Mouse (Mus musculus): ENCODE data around the gene Gpr37l1. TPM values are rescaled to one million over a fixed set of nuclear protein-coding genes. Genes with fewer than 3 reads are reported as not detected.
"Not testable (repeated sequence)": the region's sequence is repeated elsewhere in the genome, so short reads cannot be mapped to it uniquely, and the experiment has no call there.

Gene Gpr37l1
- polyA plus RNA-seq, 1 experiment from 2014 or later: 0.10 TPM

DNA sequence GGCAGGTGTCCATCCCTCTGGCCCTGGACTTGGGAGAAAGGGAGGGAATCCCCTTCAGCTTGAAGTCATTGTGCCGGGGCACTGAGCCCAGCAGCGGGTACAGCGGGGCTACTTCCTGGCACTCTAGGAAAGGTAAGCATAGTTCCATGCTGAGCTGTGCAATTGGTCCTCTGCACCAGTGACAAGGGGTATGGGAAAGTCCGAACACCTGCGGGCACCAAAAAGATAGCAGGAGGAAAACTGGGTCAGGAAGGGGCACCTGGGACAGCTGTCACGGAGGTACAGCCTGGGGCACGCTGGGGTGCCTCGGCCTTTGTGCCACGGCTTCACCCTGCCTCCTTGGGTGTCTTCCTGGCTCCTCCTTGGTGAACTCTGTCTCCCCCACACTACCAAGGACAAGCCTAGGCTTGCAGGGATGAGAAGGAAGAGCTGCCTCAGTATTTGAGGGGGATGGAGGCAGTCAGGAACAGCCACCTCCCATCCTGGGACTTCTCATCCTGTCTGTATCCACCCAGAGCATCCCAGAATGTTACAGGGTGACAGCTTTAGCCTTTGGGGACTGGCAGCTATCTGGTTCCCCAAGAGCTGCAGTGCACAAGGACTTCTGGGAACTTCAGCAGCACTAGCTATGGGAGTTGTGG is 37.8 kb downstream of the Gpr37l1 start:
- Histone ChIP-seq H3K36me3 (no peaks in the 10 kb centered on the region), H3K4me2 (no peak overlapping the region), H3K9ac (no peak overlapping the region), H3K27ac (no peak overlapping the region), H3K4me3 (no peak overlapping the region), H3K9me3 (no peaks in the 10 kb centered on the region), H3K27me3 (peaks cover 15% of the 10 kb centered on the region; the same call in 1 of the 2 replicates), H3K4me1 (peaks cover 22% of the 10 kb centered on the region)
- ATAC-seq (ENCODE audit: borderline replicate concordance, extremely low read depth, low FRiP score, low TSS enrichment): no peak
- 71% methylated on average over 9 of the region's 9 CpGs for WGBS

DNA sequence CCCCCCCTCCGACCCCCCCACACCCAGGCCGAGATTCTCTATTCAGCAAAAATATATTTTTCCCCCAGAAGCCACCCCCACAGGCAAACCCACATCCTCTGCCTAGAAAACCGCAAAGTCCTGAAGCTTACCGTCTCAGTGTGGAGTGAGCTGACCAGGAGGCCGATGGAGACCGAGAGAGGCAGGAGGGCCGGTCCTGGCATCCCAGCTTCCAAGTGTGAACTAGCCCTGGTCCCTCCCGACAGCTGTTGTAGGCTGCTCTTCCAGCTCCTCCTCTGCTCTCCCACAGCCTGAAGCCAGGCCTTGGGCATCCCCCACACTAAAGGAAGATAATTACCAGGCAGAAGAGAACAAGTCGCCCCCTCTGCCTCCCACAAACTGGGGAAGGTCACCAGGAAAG is 38.5 kb downstream of the Gpr37l1 start:
- Histone ChIP-seq H3K9me3 (no peaks in the 10 kb centered on the region), H3K9ac (no peak overlapping the region), H3K27me3 (peaks cover 15% of the 10 kb centered on the region; the same call in 1 of the 2 replicates), H3K4me3 (no peak overlapping the region), H3K4me1 (peaks cover 22% of the 10 kb centered on the region), H3K36me3 (no peaks in the 10 kb centered on the region), H3K27ac (no peak overlapping the region), H3K4me2 (no peak overlapping the region)
- WGBS: 31% methylated on average over 9 of the region's 9 CpGs
- ATAC-seq (ENCODE audit: borderline replicate concordance, extremely low read depth, low FRiP score, low TSS enrichment): no peak

DNA sequence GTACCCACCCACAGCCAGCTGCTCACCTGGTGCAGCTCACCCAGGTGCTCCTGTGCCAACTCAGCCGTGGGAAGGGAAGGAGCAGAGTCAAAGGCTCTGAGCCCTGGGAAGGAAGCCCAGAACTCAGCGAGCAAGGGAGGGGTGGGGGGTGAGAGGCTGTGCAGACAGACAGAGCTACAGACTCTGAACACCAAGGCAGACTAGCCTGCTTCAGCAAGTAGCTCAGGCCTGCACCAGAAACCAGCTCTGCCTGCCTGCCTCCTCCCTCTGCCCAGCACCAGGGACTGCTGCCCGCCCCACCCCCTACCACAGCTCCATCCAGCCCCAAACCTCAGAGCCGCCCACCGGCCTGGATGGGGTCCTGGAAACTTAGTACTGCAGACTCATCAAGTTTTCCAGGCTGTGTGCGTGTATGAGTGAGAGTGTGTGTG is 39.5 kb downstream of the Gpr37l1 start:
- 0 out of 2 replicates have a peak, but pooled peaks have one; percentile 6 for ATAC-seq (ENCODE audit: borderline replicate concordance, extremely low read depth, low FRiP score, low TSS enrichment)
- H3K27me3 ChIP-seq: peaks cover 15% of the 10 kb centered on the region; the same call in 1 of the 2 replicates
- no peaks in the 10 kb centered on the region for H3K9me3 ChIP-seq
- H3K4me1 ChIP-seq: peaks cover 22% of the 10 kb centered on the region
- H3K9ac ChIP-seq: no peak overlapping the region
- no peak overlapping the region for H3K4me2 ChIP-seq
- 37% methylated on average over 6 of the region's 6 CpGs for WGBS
- no peak overlapping the region for H3K27ac ChIP-seq
- H3K36me3 ChIP-seq: no peaks in the 10 kb centered on the region
- no peak overlapping the region for H3K4me3 ChIP-seq

DNA sequence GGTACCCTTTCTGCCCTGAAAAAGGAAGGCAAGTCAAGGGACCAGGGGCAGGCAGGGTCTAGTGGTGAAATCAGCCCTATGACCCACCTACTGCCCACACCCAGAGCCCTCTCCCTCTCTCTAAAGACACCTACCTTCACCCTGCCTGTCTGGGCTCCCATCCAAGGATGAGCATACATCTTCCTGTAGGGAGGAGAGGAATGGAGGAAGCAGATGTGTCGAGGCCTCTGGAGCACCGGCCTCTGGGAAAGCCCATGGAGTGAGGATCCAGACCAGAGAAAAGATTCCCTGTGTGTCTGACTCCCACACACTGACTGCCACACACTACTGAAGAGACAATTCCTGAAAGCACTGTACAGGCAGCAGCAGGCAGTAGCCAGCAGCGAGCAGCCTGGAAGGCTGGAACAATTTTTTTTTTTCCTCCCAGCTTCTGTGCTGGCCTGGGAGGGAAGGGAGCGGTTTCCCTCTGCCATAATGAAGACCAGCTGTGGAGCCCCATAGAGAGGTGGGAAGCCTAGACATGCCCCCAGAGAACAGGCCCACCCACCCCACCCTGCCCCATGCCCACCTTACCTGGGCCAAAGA is 40.9 kb downstream of the Gpr37l1 start:
- peaks cover 15% of the 10 kb centered on the region; the same call in 1 of the 2 replicates for H3K27me3 ChIP-seq
- H3K4me3 ChIP-seq: no peak overlapping the region
- ATAC-seq (ENCODE audit: borderline replicate concordance, extremely low read depth, low FRiP score, low TSS enrichment): no peak
- H3K4me2 ChIP-seq: no peak overlapping the region
- H3K4me1 ChIP-seq: peaks cover 19% of the 10 kb centered on the region
- 30% methylated on average over 4 of the region's 4 CpGs for WGBS
- H3K9ac ChIP-seq: no peak overlapping the region
- H3K9me3 ChIP-seq: no peaks in the 10 kb centered on the region
- no peaks in the 10 kb centered on the region for H3K36me3 ChIP-seq
- no peak overlapping the region for H3K27ac ChIP-seq

DNA sequence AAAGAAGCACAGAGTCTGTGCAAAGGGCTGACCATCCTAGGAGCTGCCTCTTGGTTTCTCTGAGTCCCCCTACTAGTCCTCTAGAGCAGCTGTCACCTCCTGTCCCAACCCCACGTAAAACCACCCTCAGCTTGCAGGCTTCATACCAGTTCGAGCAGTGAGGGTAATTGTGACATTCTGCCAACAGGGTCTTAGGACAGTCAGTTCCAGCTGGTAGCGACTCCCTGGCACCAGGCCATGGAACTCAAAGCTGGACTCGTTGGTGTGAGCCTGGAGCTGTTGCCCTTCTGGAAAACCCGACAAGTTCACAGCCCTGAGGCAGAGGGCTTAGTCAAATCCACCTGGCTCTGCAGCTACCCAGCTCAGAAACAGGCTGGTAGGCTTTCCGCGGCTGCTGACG is 41.5 kb downstream of the Gpr37l1 start:
- 45% methylated on average over 8 of the region's 8 CpGs for WGBS

DNA sequence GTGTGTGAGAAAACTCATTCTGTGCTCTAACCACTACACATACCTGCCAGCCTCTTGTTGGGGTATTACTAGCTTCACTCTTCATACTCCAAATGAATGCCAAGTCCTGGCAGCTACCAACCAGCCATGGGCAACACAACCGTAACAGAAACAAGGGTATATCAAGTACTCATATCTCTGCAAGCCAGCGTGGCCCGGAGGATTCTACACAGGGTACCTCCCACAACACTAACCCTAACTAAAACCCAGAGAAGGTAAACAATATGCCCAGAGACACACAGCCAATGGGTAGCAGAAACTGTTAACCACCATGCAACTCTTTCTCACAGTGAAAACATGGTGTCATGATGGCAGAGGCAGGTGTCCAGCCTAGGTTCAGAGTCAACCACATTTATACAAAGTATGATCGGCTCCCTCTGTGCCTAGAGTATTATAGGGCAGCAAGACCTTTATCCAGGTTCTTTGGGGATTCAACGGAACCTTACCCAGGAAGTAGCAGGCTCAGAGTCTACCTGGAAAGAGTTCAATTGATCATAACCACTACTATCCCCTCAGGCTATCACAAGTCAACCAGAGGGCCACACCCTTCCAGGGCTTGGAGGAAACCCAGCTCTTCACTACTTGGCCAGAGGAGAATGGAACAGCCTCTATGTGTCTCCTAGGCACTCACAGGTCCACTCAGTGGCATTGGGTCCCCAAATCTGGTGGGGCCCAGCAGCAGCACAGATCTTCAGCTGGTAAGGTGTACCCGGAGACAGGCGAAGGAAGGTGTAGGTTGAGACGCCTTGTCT is 42.7 kb downstream of the Gpr37l1 start:
- Histone ChIP-seq H3K36me3 (no peaks in the 10 kb centered on the region), H3K4me3 (no peak overlapping the region), H3K9ac (no peak overlapping the region), H3K4me2 (no peak overlapping the region), H3K9me3 (no peaks in the 10 kb centered on the region), H3K4me1 (peaks cover 11% of the 10 kb centered on the region; the same call in 1 of the 2 replicates), H3K27me3 (peaks cover 11% of the 10 kb centered on the region; the same call in 1 of the 2 replicates), H3K27ac (no peak overlapping the region)
- no peak for ATAC-seq (ENCODE audit: borderline replicate concordance, extremely low read depth, low FRiP score, low TSS enrichment)
- WGBS: 85% methylated on average over 8 of the region's 8 CpGs

More for the DNA sequence above, 41.5 kb downstream of the Gpr37l1 start:
- Histone ChIP-seq H3K27ac (no peak overlapping the region), H3K4me2 (no peak overlapping the region), H3K27me3 (peaks cover 15% of the 10 kb centered on the region; the same call in 1 of the 2 replicates), H3K9me3 (no peaks in the 10 kb centered on the region), H3K4me1 (peaks cover 14% of the 10 kb centered on the region), H3K36me3 (no peaks in the 10 kb centered on the region), H3K4me3 (no peak overlapping the region), H3K9ac (no peak overlapping the region)
- ATAC-seq (ENCODE audit: borderline replicate concordance, extremely low read depth, low FRiP score, low TSS enrichment): no peak; the same call in 1 of the 2 replicates

DNA sequence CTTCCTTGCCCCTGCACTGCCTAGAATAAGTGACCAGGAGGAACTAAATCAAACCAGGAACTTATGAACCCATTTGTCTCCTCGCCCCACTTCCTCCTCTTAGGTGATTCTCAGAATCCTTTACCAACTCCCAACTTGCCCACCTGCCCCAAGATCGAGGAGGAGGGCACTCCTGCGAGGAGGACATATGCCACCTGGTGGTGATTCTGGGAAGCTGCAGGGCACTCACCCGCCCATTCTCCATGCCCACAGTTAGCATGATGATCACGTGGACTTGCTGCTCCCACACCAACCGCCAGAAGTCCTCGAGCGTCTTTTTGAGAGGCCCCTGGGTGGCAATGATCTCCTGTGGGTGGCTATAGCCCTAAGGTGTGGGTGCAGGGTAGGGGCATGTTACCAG is 54.8 kb downstream of the Gpr37l1 start:
- no peak overlapping the region for H3K4me3 ChIP-seq
- WGBS: 7% methylated on average over 8 of the region's 8 CpGs
- H3K4me1 ChIP-seq: no peaks in the 10 kb centered on the region
- ATAC-seq (ENCODE audit: borderline replicate concordance, extremely low read depth, low FRiP score, low TSS enrichment): no peak
- no peak overlapping the region for H3K27ac ChIP-seq
- H3K9me3 ChIP-seq: no peaks in the 10 kb centered on the region
- peaks cover 7% of the 10 kb centered on the region; the same call in 1 of the 2 replicates for H3K27me3 ChIP-seq
- H3K9ac ChIP-seq: no peak overlapping the region
- no peak overlapping the region for H3K4me2 ChIP-seq
- no peaks in the 10 kb centered on the region for H3K36me3 ChIP-seq

DNA sequence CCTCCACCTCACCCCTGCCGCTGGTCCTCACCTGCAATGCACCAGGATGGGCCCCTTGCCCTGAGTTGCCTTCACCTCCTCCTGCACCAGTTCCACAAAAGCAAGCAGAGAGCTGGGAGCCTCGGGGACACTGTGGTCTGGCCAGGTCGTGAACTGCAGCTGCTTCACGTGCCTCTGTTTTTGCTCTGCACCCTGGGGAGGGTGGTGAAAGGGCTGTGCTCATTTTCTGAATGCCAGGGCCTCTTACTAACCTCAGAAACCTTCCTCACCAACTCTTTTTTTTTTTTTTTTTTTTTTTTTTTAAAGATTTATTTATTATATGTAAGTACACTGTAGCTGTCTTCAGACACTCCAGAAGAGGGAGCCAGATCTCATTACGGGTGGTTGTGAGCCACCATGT is 56.2 kb downstream of the Gpr37l1 start:
- not testable (repeated sequence) for ATAC-seq (ENCODE audit: borderline replicate concordance, extremely low read depth, low FRiP score, low TSS enrichment); H3K27ac ChIP-seq; H3K9me3 ChIP-seq; H3K9ac ChIP-seq; H3K4me1 ChIP-seq; H3K4me2 ChIP-seq; H3K36me3 ChIP-seq; H3K4me3 ChIP-seq
- peaks cover 21% of the 10 kb centered on the region for H3K27me3 ChIP-seq
- WGBS: 60% methylated on average over 5 of the region's 5 CpGs

Other genes starting within 250 kb of the Gpr37l1 start
- 9.4 and 11.2 TPM in 2 replicates for gene Ppp1r12b, start 211.7 kb downstream of the Gpr37l1 start, polyA plus RNA-seq (2015; fragmentation: Nextera tagmentation; extraction: Ambion mirVana)
- gene Ube2t, start 205.1 kb downstream of the Gpr37l1 start, polyA plus RNA-seq (2015; fragmentation: Nextera tagmentation; extraction: Ambion mirVana): 40.9 and 41.2 TPM in 2 replicates
- gene Lgr6, start 62.4 kb downstream of the Gpr37l1 start, polyA plus RNA-seq (2015; fragmentation: Nextera tagmentation; extraction: Ambion mirVana): 11.6 and 12.8 TPM in 2 replicates
- gene Ptpn7, start 35.0 kb downstream of the Gpr37l1 start, polyA plus RNA-seq (2015; fragmentation: Nextera tagmentation; extraction: Ambion mirVana): 2.9 and 5.8 TPM in 2 replicates
- 42.7 and 47.0 TPM in 2 replicates for gene Arl8a, start 20.9 kb downstream of the Gpr37l1 start, polyA plus RNA-seq (2015; fragmentation: Nextera tagmentation; extraction: Ambion mirVana)
- 23.4 and 24.8 TPM in 2 replicates for gene Elf3, start 90.9 kb upstream of the Gpr37l1 start, polyA plus RNA-seq (2015; fragmentation: Nextera tagmentation; extraction: Ambion mirVana)
- 102 TPM in 2 replicates for gene Rnpep, start 116.4 kb upstream of the Gpr37l1 start, polyA plus RNA-seq (2015; fragmentation: Nextera tagmentation; extraction: Ambion mirVana)
- 186 and 192 TPM in 2 replicates for gene Timm17a, start 146.1 kb upstream of the Gpr37l1 start, polyA plus RNA-seq (2015; fragmentation: Nextera tagmentation; extraction: Ambion mirVana)
- 4.5 and 4.7 TPM in 2 replicates for gene Lmod1, start 157.1 kb upstream of the Gpr37l1 start, polyA plus RNA-seq (2015; fragmentation: Nextera tagmentation; extraction: Ambion mirVana)
- 35.2 and 39.1 TPM in 2 replicates for gene Shisa4, start 207.6 kb upstream of the Gpr37l1 start, polyA plus RNA-seq (2015; fragmentation: Nextera tagmentation; extraction: Ambion mirVana)

Measured in lung, embryonic 15.5 days (tissue).